Mouse (Mus musculus): ENCODE measurements at regions not wholly inside any gene's neighbourhood (a gene's known extent, or its start where the extent isn't known, plus 50 kb on each side); places are given as distances from the start of the nearest gene placed in this dataset.

- TF ChIP-seq GATA1 (IDR thresholded peaks at IDR 0.05; ENCODE audit: low read length) (no peak), TAL1 (IDR thresholded peaks at IDR 0.05; ENCODE audit: low read length) (no peak)
Observed at GRCm38 (mm10) chrX:50620909-50621308, 192.6 kb upstream of the Olfr1324 start.
